Mouse (Mus musculus) erythroblast, embryonic 14.5 days (primary cell): ENCODE data around the gene Stard13.

Experiments used
- GATA1 ChIP-seq: IDR thresholded peaks from 2 replicates; pipeline ENCODE4 v1.6.1; 2012; ENCODE audit warnings: low read length, inconsistent platforms, mixed read lengths
- TAL1 ChIP-seq: IDR thresholded peaks from 3 replicates; pipeline ENCODE4 v1.6.1; 2012; ENCODE audit warnings: low read length, inconsistent platforms, mixed read lengths

GRCm38 (mm10) chr5:151135078-151135826 lies 98.4 kb downstream of the Stard13 start:
- no peak for TF ChIP-seq GATA1
- no peak for TF ChIP-seq TAL1
